Mouse (Mus musculus) heart, embryonic 14.5 days (tissue): ENCODE measurements around the gene Mllt3. TPM values are rescaled to one million over a fixed set of nuclear protein-coding genes. Genes with fewer than 3 reads are reported as not detected.
A peak's percentile ranks its signal among the peaks of the same experiment; 100 is the strongest.

Experiments used
- ATAC-seq: fragments of 200-750 bp; cut with Nextera tagmentation; 2 replicates; pipeline ENCODE4 v1.8.0; 2017; ENCODE audit warnings: low read depth, moderate TSS enrichment; ENCODE audit not compliant: insufficient number of reproducible peaks, insufficient read depth, low FRiP score
- H3K27ac ChIP-seq, 2 experiments: fragments of 200-500 bp in 1 of 2; fragments of 300-500 bp in 1 of 2; sonication (generic) in 1 of 2; replicated peaks in 1 of 2; 2 replicates each; pipeline ENCODE4 v1.5.1; 2012 to 2014; ENCODE audit warnings: low read depth in 2 of 2, low read length in 2 of 2, control low read depth in 1 of 2, mild to moderate bottlenecking in 1 of 2, mixed read lengths in 1 of 2; ENCODE audit not compliant: control insufficient read depth in 1 of 2, insufficient read depth in 1 of 2
- H3K27me3 ChIP-seq: fragments of 300-500 bp; sonication (generic); 2 replicates; pipeline ENCODE4 v1.6.1; 2014; ENCODE audit warnings: mild to moderate bottlenecking, low read length, control low read depth; ENCODE audit not compliant: control insufficient read depth, insufficient read depth
- H3K36me3 ChIP-seq: fragments of 300-500 bp; sonication (generic); 2 replicates; pipeline ENCODE4 v1.6.1; 2014; ENCODE audit warnings: mild to moderate bottlenecking, control low read depth, low read length, mixed read lengths; ENCODE audit not compliant: control insufficient read depth, insufficient read depth
- H3K4me1 ChIP-seq, 2 experiments: fragments of 200-500 bp in 1 of 2; fragments of 300-500 bp in 1 of 2; sonication (generic) in 1 of 2; 2 replicates each; pipeline ENCODE4 v1.6.1; 2012 to 2014; ENCODE audit warnings: low read length in 2 of 2, control low read depth in 1 of 2, mixed read lengths in 1 of 2; ENCODE audit not compliant: control insufficient read depth in 2 of 2, insufficient read depth in 2 of 2
- H3K4me2 ChIP-seq: fragments of 300-500 bp; sonication (generic); 2 replicates; pipeline ENCODE4 v1.6.1; 2014; ENCODE audit warnings: mild to moderate bottlenecking, low read length
- H3K4me3 ChIP-seq, 2 experiments: fragments of 200-500 bp in 1 of 2; fragments of 300-500 bp in 1 of 2; sonication (generic) in 1 of 2; 2 replicates each; pipeline ENCODE4 v1.5.1; 2012 to 2014; ENCODE audit warnings: low read length in 2 of 2, mild to moderate bottlenecking in 2 of 2, control low read depth in 1 of 2, low read depth in 1 of 2, moderate library complexity in 1 of 2; ENCODE audit not compliant: control insufficient read depth in 1 of 2, insufficient read depth in 1 of 2
- H3K9ac ChIP-seq: fragments of 300-500 bp; sonication (generic); 2 replicates; pipeline ENCODE4 v1.6.1; 2014; ENCODE audit warnings: mild to moderate bottlenecking, low read length
- H3K9me3 ChIP-seq: fragments of 300-500 bp; sonication (generic); 2 replicates; pipeline ENCODE4 v1.6.1; 2016; ENCODE audit warnings: low read length, control low read depth; ENCODE audit not compliant: control insufficient read depth
- WGBS: fragments of 180-500 bp; shearing (Covaris S2); extraction: QIAGEN DNeasy Blood & Tissue Kit; methylation state at CpG from one replicate; pipeline ENCODE4 v1.1.7; 2014; 5-methylcytosine and 5-hydroxymethylcytosine counted together
- polyA plus RNA-seq: library from polyadenylated mRNA; unstranded; fragments of >200 nt; fragmentation: Nextera tagmentation; extraction: Ambion mirVana; gene quantifications from 2 replicates; pipeline ENCODE4 v1.2.1, GENCODE M21; 2014

The Mllt3 gene
- polyA plus RNA-seq, 1 experiment from 2014 or later: 33.0 TPM

DNA sequence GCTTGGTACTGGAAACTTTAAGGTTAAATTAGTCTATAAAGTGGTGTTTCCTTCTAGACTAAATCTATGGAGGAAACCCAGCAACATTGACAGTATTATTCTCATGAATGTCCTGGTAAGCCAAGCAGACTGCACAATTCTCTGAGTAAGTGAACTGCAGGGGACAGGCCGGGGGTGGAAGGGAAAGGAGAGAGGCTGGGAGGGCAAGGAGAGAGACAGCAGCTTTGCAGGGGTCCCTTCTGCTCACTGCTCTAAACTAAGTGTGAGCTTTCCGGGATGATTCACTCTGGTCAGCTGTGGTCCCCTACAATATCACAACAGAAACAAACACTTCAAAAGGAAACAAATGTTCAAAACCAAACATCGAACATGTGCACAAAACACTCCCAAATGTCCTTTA, 228.6 kb downstream of the Mllt3 start:
- peak overlapping the region; percentile 15 to 64; a peak in 2 of 4 replicates for H3K27ac ChIP-seq
- H3K36me3 ChIP-seq: no peaks in the 10 kb centered on the region
- no peaks in the 10 kb centered on the region for H3K9me3 ChIP-seq
- 42% methylated on average over 3 of the region's 3 CpGs for WGBS
- H3K4me2 ChIP-seq: peak overlapping the region; percentile 27
- H3K9ac ChIP-seq: peak overlapping the region; percentile 47; the same call in 1 of the 2 replicates
- peaks cover 6 to 18% of the 10 kb centered on the region in 2 experiments for H3K4me1 ChIP-seq
- H3K4me3 ChIP-seq: no peak overlapping the region
- H3K27me3 ChIP-seq: no peaks in the 10 kb centered on the region
- ATAC-seq: no peak

DNA sequence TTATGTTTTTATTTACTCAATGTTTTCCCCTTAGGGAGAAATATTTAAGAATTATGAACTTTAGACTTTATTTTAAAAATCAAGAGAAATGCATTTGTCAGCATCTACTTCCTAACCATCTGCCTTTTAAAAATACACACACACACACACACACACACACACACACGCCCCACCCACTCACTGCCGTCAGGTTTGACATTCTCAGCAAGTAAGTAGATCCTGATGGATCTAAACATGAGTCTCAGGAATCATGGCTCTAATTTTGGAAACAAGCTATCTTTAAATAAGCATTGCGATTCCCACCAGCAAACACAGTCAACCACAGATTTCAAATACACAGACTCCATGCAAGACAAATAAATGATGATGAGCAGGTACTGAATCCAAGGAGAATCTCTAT, 229.9 kb downstream of the Mllt3 start:
- Histone ChIP-seq H3K4me1 (peaks cover 6 to 18% of the 10 kb centered on the region in 2 experiments), H3K9ac (no peak overlapping the region), H3K4me2 (peak overlapping the region; percentile 24), H3K36me3 (no peaks in the 10 kb centered on the region), H3K27me3 (no peaks in the 10 kb centered on the region), H3K27ac (no peak overlapping the region; a peak in 1 of 4 replicates), H3K4me3 (no peak overlapping the region), H3K9me3 (no peaks in the 10 kb centered on the region)
- WGBS: 47% methylated on average over 3 of the region's 3 CpGs
- no peak for ATAC-seq

DNA sequence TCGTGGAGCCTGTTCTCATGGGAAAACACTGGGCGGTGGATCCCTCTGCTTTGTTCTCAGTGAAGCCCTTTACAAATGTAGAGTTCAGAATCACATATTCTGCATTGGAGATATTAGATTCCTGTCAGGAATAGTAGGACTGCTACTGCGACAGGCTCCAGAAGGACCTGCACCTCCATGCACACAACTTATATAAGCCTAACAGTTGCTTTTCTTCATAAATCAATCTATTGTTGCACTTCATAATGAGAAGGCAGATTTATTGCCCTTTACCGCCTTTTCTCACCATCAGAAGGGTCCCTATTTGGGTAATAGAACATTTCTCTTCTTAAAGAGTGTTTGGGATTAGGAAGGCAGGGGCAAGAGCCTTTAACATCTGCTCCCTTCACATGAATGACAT, 231.0 kb downstream of the Mllt3 start:
- Histone ChIP-seq H3K4me2 (no peak overlapping the region), H3K9me3 (no peaks in the 10 kb centered on the region), H3K36me3 (no peaks in the 10 kb centered on the region), H3K9ac (no peak overlapping the region), H3K4me1 (peaks cover 6 to 18% of the 10 kb centered on the region in 2 experiments), H3K27ac (no peak overlapping the region), H3K4me3 (no peak overlapping the region), H3K27me3 (no peaks in the 10 kb centered on the region)
- ATAC-seq: no peak
- 84% methylated on average over 4 of the region's 4 CpGs for WGBS

DNA sequence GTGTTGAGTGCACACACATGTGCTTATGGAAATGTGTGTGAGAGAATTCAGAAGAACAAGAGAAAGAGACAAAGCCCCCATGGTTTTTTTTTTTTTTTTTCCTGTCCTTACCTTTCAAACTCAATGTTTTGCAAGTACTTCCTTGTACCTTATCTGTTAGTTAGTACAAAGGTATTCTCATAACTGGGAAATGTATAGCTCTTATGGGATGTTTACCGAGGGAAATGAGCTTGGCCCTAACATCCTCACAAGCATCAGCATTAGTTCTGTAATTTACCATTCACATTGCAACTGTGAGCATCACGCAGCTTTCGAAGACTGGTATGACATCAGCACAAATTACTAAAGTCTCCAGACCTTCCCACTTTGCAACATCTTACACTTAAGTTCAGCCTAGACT, 231.8 kb downstream of the Mllt3 start:
- H3K4me1 ChIP-seq: peaks cover 6 to 13% of the 10 kb centered on the region in 2 experiments
- H3K9me3 ChIP-seq: no peaks in the 10 kb centered on the region
- no peak overlapping the region for H3K9ac ChIP-seq
- WGBS: 82% methylated on average over 3 of the region's 3 CpGs
- no peak overlapping the region for H3K4me3 ChIP-seq
- no peaks in the 10 kb centered on the region for H3K27me3 ChIP-seq
- H3K36me3 ChIP-seq: no peaks in the 10 kb centered on the region
- no peak overlapping the region for H3K4me2 ChIP-seq
- H3K27ac ChIP-seq: no peak overlapping the region
- ATAC-seq: no peak

DNA sequence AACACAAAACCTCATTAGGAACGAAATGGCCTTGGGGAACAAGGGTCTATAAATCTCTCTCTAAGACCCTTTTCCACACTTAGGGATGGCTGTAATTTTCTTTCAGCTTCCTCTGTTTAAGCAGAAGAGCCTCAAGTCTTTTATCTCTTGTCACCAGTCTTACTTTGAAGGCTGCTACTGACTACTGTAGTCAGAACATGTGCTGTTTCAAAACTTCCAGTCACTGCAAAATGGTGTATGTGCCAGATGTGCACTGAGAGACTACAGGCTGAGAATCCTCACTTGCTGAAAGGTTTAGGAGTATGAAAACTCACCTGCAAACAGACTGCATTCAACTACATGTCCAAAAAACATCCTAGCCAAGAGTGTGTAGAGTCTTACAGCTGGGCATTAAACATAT, 232.9 kb downstream of the Mllt3 start:
- WGBS: 73% methylated on average over 1 of the region's 1 CpGs
- H3K4me1 ChIP-seq: peaks cover 6 to 8% of the 10 kb centered on the region in 2 experiments; a peak in 1 of 4 replicates
- ATAC-seq: no peak

DNA sequence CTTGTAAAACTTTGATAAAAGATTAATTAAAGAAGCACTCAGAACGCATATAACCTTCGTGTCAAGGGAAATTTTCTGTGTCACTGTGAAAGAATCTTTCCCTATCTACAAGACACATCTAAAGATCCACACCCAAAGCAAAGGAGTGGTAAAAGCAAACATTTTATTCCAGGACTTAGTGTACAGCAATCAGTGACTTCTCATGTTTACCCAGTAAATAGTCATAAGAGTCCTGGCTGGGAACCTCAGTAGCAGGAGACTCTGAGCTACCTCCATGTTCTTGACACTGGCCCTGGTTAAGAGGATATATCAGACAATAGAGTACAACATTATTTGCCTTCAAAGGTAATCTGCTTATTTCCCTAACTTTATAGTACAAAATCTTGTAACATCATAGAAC, 233.7 kb downstream of the Mllt3 start:
- Histone ChIP-seq H3K9me3 (no peaks in the 10 kb centered on the region), H3K4me1 (peaks cover 5 to 8% of the 10 kb centered on the region in 2 experiments; a peak in 2 of 4 replicates), H3K27me3 (no peaks in the 10 kb centered on the region), H3K36me3 (no peaks in the 10 kb centered on the region), H3K4me2 (no peak overlapping the region), H3K9ac (no peak overlapping the region), H3K27ac (no peak overlapping the region), H3K4me3 (no peak overlapping the region)
- no peak for ATAC-seq
- 77% methylated on average over 2 of the region's 2 CpGs for WGBS

More for the DNA sequence above, 232.9 kb downstream of the Mllt3 start:
- H3K4me2 ChIP-seq: no peak overlapping the region
- no peak overlapping the region for H3K27ac ChIP-seq
- no peaks in the 10 kb centered on the region for H3K36me3 ChIP-seq
- no peak overlapping the region for H3K9ac ChIP-seq
- H3K9me3 ChIP-seq: no peaks in the 10 kb centered on the region
- H3K4me3 ChIP-seq: no peak overlapping the region
- no peaks in the 10 kb centered on the region for H3K27me3 ChIP-seq

DNA sequence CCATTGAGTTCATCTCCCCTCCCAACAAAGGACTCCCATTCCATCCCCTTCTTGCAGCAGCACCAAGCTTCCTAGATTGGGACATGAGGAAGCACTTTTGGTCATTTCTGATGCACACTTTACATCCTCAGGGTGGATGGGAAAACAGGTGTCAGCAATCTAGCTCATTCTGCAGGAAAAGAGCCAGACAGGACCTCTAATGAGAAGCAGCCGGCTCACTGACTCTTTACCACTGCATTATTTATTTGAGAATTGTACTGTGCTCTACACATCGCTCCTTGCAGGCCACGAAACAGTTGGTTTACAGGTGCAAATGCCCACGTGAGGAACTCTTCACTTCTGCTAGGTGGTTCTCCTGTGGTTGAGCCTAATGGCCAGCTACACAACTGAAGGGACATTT, 237.9 kb downstream of the Mllt3 start:
- 83% methylated on average over 4 of the region's 4 CpGs for WGBS
- H3K27ac ChIP-seq: no peak overlapping the region

DNA sequence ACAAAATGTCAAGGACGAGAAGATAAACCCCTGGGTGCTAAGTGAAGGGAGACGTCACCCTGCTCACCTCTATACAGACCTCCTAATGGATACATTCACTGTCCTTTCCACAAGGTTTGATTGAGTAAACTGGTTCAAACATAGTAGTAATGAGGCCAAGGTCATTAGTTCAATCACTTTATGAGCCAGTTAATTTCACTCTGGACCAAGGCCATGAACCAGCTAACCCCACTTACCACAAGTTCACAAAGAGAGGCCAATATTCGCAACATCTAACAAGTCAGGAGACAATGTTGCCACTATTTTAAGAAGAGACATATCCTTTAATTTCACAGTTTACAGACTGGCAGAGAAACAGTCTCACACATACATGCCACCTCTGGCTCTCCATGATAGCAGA, 238.9 kb downstream of the Mllt3 start:
- no peak overlapping the region for H3K27ac ChIP-seq
- no peak for ATAC-seq
- H3K4me2 ChIP-seq: no peak overlapping the region
- no peak overlapping the region for H3K4me3 ChIP-seq
- no peaks in the 10 kb centered on the region for H3K9me3 ChIP-seq
- 89% methylated on average over 3 of the region's 3 CpGs for WGBS
- peaks cover 22% of the 10 kb centered on the region; the same call in 1 of the 2 replicates for H3K36me3 ChIP-seq
- no peaks in the 10 kb centered on the region for H3K27me3 ChIP-seq
- H3K4me1 ChIP-seq: peaks cover 0 to 4% of the 10 kb centered on the region in 2 experiments; a peak in 2 of 4 replicates
- no peak overlapping the region for H3K9ac ChIP-seq

More for the DNA sequence above, 237.9 kb downstream of the Mllt3 start:
- H3K4me3 ChIP-seq: no peak overlapping the region
- no peak overlapping the region for H3K9ac ChIP-seq
- no peaks in the 10 kb centered on the region for H3K9me3 ChIP-seq
- no peak for ATAC-seq
- H3K4me2 ChIP-seq: no peak overlapping the region
- peaks cover 0 to 4% of the 10 kb centered on the region in 2 experiments; a peak in 2 of 4 replicates for H3K4me1 ChIP-seq
- H3K27me3 ChIP-seq: no peaks in the 10 kb centered on the region
- H3K36me3 ChIP-seq: peaks cover 22% of the 10 kb centered on the region; the same call in 1 of the 2 replicates
